Mouse (Mus musculus): ENCODE data around the gene Adcyap1.

Adcyap1 gene

DNA sequence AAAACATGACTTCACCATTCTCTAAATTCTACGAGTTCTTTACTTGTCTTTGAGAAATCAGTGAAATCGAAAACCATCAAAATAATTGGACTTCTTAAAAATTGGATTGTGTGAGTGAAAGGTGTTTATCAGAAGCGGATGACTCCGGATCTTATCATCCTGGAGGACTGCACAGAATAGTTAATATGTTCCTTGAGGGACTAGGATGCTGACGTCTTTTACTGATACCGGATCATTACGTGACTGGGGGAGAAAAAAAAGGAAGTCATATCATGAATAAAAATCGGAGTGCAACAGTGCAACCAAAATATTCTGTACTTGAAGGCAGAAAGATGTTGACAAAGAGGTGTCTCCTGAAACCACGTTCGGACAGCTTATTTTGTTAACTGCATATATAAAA, at the start of gene Adcyap1:
TSS of gene Adcyap1 (plus strand) at position 301 of the 400 bp plus-strand sequence.
- DNase-seq = no peak

DNA sequence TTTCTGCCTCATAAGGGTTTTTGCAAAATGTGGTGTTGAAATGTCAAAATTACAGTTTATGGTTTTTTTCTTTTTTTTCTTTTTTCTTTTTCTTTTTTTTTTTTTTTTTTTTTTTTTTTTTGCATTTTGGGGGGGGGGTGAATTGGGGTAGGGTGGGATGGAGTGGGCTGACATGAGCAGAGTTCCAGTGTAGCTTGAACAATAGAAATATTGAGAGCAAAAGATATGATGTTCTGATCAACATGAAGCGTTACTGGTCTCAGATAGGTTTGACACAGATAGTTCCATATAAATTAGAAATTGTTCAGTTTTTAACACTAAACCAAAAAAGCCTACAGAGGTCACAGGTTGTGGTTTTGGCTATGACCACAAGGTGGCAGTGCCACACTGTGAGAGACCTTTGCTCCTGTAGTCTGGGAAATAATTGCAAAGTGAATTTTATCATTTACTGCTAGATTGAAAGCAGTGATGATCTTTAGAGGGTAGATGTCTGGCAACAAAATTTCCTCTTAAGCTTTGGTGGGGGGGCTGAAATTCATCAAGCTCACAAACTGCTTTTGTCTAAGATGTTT, 40.5 kb upstream of the Adcyap1 start:
- DNase-seq = peak; percentile 76 to 81

DNA sequence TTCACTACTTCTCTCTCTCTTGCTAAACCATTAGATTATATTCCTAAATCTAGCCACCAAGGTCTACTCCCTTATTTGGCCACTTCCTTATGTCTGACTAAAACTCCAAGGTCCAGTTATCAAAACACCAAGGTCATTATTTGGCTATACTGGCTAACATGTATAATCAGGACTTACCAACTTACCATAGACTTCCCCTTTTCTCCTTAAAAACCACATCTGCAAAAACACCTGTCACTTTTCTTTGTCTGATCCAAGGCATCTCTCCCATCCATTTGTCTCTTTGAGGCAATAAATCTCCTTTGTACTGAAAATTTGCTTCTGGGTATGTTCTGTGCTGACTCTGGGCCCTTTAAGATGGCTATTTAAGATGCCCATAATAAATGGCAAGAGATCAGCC, 29.2 kb upstream of the Adcyap1 start:
- DNase-seq = no peak

DNA sequence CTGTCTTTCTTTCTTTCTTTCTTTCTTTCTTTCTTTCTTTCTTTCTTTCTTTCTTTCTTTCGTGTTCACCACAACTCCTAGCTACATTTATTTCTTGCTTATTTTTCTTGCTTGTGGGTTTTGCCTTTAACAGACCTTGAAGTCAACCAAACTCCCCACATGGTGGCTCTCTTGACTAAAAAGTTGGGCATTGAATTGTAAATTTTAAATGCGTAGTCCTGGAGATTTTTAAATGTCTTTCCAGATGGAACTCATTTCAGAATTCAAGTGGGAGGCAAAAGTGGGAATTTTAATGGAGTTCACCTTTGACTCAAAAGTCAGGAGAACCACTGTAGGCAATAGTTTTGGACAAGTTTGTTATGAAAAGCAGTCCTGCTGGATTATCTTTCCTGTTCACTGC, 2.0 kb upstream of the Adcyap1 start:
- peak; percentile 19 to 25 for DNase-seq

DNA sequence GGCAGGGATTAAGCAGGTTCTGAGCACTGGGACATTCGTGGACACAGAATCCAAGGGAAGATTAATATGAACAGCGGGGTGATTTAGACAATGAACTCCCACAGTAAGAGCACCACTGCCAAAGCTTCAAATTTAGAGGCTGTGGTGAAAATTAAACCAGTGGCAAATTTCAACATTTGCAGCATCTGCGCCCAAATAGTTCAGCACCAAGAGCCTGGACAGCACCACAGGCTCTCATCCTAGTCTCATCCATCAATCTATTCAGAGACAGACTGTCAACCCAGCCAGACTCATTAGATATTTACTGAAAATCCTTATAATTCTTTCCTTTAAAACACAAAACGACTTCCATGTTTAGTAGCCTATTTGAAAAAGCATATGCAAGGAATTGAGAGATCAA, 604 bp upstream of the Adcyap1 start:
- DNase-seq = peak in 1 of 2 experiments; percentile 5

DNA sequence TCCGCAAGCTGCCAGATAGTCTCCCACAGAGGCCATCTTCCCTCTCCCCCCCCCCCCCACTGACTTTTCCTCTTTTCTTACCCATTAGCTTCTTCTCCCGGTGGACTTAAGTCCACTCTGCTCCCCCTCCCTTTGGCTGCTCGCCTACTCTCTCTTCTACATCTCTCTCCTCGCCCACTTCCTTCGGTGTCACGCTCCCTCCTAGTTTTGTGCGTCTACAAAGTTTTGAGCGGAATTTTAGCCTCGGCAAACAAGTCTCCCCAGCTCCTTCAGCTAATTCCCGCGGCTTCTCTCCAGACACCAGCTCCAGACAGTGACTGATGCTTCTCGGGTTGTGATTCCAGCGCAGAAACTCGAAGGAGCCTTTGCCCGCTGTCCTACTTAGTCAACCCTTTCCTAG, 401 bp downstream of the Adcyap1 start:
- peak; percentile 4 to 12 for DNase-seq

DNA sequence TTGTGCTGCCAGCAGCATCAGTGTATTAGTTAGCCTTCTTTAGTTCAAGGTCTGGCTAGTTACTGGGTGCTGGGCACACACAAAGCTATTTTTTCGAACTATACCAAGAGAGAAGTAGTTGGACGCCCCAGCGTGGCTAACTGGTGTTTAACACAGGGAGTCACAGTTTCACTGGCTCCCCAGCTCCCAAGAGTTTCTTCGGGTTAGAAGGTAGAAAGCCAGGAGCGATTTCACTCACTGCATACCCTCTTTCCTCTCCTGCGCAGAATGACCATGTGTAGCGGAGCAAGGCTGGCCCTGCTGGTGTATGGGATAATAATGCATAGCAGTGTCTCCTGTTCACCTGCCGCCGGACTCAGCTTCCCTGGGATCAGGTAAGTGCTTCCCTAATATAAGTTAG, 930 bp downstream of the Adcyap1 start:
- peak; percentile 6 to 8 for DNase-seq

DNA sequence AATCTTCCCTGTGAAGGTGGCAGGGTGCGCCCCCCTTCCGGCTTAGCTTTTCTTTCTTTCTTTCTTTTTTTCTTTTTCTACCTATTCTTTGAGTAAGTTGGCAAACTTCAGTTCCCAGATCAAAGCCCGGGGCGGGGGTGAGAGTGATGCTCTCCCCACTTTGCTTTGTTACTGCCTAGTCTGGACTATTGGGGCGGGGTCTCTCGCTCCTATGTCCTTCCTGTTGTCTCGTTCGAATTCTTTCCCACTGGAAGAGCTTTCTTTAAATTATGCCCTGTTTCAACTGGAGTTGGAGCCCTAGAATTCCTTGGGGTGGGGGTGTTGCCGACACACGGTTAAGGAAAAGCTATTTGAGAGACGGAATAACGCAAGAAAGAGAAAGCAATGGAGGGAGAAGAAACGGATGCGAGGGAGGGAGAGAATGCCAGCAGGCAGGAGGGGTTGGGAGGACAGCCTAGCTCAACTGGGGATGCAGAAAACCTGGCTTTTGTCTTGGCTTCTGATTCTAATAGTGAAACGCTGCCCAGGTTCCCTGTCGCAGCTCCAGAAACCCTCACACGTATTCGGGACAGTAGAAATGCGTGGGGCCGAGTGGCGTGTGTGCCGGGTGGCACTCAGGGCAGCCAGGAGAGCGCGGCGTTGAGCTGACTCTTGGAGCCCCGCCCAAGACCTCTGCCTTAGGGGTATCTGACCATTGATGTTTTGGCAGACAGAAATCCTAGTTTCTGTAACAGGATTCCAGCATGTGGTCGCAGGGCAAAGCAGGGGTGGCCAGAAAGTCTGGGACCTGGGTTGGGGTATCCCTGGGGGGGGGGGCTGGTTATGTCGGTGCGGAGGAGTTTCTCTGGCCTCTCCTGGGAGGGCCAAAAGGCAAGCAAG, 1.8 kb downstream of the Adcyap1 start:
- peak; percentile 33 to 50 for DNase-seq

DNA sequence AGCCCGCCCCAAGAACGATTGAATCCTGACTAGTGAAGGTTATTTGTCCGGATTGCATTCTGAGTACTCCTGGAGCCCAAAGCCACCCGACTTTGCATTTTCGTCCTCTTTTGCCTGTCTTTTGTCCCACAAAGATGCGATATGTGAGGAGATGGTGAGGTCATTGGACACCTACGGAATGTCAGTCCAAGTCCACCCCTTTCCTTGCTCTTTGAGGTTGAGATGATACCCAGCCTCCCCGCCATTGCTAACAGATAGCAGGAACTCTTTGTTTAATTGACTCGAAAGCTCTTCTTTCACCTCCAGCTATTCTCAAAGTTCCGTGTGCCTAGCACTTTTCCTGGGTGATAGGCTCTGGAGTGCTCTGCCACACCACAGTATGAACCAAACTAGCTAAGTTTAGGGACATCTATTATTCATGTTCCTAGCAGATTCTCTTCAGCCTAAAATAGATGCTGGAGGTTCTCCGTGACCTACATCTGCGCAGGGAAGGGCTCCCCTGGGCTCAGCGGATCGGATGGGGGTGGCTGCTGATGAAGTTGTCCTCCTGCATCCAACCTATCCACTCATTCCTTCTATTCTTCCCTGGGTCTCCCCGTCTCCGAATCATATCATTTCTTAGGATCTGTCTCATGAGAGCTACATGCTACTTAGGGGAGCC, 2.6 kb downstream of the Adcyap1 start:
- peak in 1 of 2 experiments; percentile 11 for DNase-seq

DNA sequence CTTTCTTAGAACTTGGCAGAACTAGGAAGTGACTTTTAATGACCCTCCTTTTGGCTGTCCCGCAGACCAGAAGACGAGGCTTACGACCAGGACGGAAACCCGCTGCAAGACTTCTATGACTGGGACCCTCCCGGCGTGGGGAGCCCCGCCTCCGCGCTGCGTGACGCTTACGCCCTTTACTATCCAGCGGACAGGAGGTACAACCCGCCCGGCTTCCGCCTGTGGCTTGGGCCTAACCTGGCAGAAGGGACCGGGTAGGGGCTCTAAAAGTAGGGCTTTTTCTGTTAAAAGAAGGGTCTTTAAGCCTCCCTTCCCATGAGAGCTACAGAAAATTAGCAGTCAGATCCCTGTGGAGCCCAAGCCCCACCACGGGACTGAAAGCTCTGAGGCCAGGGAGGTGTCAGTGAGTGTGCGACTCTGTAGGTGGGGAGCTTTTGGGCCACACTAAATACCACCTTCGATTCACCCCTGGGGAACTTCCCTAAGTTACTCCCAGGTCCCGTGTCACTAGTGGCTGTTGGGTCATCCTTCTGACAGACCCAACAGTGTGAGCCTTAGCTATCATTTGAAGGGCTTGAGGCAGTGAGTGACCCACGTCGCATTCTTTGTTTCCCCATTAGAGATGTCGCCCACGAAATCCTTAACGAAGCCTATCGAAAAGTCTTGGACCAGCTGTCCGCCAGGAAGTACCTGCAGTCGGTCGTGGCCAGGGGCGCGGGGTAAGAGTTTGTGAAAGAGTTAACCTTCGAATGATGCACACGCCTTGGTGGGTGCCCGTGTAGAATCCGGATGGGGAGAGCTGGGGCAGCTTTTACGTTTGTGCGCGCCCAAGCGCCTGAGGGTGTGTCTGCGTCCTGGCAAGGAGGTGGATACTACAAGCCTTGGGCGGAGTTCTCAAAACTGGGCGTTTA, 3.6 kb downstream of the Adcyap1 start:
- peak; percentile 9 to 28 for DNase-seq

DNA sequence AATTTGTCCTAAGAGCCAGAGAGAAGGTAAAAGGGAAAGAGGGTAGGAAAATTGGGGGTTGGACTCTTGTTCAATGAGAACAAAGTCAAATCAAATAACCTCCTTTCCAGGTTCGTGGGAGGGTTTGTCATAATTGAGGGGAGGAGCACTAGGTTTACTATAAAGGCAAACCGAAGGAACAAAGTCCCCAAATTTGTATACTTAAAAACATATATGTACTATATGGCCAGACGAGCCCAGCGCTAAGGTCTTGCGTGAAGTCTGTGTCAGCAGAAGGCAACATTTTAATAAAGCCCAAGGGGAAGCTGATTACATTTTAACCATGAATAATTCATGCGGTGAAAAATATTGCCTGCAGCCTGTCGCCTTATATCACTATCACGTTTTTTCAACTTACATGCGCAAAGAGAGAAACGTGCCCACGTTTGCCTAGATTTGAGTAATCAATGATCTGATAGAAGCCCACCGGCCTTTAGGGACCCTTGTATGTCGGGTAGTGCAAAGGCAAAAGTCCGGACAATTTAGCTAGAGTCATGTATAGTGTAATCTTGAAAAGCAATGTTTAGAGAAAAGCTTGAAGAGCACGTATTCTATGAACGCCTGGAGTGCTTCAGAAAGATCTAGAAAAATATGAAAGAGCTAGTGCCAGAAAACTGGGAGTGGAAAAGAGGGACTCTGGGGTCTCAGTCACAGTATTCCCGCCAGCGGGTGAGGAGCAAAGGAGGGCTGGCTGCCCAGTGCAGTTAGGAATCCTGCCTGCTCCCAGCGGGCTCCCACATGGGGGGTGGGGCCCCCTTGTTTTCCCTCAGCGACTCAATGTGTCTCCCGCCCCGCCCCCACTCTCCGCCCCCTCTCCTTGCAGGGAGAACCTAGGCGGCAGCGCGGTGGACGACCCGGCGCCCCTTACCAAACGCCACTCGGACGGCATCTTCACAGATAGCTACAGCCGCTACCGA, 4.5 kb downstream of the Adcyap1 start:
- peak; percentile 45 to 49 for DNase-seq

DNA sequence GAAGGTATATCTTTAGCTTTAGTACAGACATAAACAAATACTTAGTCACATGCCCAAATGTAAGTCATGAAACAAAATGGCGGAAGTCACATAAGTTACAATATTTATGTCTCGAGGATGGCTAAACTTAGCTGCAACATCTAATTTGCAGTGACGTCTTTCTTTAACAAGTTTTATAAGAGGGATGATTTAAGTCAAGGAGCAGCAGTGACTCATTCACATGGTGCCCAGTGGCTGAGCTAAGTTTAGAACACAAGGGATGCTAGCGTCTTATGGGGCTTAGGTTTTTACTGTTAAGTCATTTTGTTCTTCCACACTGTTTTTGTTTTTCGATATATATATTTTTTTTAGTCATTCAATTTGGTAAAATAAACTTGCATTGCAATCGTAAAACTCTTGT, 19.0 kb downstream of the Adcyap1 start:
- DNase-seq = no peak

DNA sequence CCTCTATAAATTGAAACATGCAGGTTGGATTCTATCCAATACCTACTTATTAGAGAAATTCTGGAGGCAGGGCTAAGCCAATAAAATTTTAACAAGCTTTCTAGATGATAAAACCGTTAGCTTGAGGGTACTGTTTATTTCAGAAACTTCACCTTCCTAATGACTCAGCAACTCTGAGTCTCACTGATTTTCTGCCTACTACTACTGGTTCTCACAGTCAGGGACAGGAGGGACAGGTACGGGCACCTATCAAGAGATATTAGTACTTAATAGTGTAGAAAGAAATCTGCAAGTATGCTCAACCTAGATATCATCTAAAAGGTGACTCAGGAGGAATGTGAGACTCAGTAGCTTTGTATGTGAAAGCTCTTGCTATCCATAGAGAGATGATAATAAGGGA, 19.8 kb downstream of the Adcyap1 start:
- DNase-seq = no peak

DNA sequence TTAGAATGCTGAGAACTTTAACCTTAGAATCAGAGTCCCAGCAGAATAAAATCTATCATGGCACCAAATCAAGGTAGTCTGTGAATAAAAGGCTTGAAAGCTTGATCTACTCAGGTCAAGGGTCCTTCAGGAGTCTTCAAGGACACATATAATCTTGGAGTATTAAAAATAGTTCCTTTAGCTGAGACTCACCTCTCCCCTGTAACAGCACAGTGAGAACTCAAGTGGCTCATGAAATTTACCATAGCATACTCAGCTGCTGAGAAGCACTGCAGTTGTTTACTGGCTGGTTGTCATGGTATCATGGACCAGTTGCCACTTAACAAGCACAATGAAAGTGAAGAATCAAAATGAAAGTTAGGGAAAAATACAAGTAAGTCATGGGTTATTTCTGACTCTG, 38.5 kb downstream of the Adcyap1 start:
- DNase-seq = no peak

All from cerebellum, postnatal 14 days (tissue).